Mouse (Mus musculus) cerebellum, postnatal 10 days (tissue): ENCODE measurements around the gene Lsm7.

Source experiments
- DNase-seq, 2 experiments: peaks; one replicate each; pipeline ENCODE4 v3.0.0; 2021; ENCODE audit warnings: mixed read lengths in 2 of 2

Lsm7 gene

DNA sequence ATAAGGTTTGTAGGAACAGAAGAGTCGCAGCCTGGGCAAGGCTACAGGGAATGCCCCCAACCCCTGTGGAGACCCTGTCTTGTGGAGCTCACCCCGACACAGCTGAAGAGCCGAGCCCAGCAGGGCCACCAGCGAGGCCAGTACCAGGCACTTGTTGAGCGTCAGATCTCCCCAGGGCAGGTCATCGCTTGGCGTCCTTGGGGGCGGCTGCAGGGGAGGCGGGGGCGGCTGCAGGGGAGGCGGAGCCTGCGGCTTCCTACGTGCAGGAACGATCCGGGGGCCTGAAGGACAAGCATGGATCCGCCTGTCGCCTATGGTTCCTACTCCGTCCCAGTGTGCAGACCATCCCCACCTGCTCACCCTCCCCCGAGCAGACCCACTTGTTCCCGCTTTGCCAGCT lies 44.9 kb downstream of the Lsm7 start:
- DNase-seq, result peak in 1 of 2 experiments; percentile 21

DNA sequence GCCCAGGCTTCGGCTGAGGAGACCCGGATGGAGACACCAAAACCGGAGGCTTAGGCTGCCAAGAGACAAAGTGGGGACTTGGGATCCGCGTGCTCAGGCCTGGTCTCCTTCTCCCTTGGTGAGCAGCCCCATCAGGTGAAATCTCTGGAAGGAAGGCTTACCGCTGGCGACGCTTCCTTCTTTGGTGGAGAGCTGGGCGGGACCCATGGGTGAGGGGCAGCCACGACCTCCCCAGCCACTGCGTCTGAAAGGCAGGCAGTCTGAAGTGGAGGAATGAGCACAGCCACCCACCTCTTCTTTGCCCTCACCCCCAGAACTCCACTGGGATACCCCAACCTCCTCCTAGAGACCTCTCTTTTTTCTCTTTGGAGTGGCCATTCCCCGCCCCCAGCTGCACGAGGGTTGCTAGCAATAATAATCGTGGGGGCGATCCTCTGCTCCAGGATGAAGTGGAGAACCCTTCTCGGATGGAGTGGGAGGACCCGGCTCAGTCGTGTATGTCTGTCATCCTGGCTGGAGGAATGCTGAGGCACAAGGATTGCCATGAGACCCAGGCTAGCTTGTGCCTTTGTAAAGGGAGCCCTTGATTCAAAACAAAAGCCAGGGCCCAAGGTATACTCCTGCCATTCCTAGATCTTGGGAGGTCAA lies 45.9 kb downstream of the Lsm7 start:
- peak in 1 of 2 experiments; percentile 18 for DNase-seq

DNA sequence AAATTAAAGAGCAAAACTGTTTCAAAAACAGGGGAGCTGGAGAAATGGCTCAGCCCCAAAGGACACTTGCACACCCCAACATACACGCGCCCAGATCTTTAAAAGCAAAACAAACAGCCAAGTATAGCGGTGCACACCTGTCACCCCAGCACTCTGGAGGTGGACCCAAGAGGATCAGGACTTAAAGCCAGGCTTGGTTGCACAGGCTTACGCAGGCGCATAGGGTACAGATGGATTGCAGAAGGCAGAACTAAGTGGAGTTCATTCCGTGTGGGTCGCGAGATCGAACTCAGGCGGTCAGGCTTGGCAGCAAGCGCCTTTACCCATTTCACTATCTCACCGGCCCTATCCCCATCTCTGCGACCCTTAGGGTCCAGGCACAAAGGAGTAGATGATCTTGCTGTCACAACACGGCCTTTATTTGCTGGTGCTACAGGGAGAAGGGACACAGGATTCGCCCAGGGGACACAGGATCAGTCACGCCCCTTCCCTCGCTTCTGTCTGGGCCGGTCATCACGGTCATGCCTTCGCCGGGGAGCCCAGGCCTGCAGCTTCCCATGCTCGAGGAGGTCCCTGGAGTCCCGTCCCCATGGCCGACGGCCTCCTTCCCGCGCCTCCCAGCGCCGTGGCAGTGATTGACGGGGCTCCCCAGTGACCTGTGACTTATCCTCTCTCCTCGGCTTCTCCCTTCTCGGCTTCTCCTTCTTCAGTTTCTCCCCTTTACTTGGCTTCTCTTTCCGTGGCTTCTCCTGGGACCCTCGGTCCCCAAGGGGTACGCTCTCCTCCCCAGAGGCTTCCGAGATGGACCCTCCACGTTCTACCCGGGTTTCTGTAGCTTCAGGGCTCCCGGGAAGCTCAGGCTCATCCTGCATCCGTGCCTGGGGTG lies 46.7 kb downstream of the Lsm7 start:
- DNase-seq, result peak in 1 of 2 experiments; percentile 20

DNA sequence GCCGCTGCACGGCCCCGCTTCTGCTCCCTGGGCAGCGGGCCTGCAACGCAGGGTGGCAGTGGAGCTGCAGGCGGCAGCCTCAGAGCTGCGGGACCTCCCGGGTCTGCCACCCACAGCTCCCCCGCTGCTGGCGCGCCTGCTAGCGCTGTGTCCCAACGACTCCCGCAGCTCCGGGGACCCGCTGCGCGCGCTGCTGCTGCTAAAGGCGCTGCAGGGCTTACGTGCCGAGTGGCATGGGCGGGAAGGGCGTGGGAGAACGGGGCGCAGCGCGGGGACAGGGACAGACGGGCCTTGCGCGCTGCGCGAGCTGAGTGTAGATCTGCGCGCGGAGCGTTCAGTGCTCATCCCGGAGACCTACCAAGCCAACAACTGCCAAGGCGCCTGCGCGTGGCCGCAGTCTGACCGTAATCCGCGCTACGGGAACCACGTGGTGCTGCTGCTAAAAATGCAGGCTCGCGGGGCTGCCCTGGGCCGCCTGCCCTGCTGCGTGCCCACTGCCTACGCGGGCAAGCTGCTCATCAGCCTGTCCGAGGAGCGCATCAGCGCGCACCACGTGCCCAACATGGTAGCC lies 47.9 kb downstream of the Lsm7 start:
- peak; percentile 87 to 91 for DNase-seq

DNA sequence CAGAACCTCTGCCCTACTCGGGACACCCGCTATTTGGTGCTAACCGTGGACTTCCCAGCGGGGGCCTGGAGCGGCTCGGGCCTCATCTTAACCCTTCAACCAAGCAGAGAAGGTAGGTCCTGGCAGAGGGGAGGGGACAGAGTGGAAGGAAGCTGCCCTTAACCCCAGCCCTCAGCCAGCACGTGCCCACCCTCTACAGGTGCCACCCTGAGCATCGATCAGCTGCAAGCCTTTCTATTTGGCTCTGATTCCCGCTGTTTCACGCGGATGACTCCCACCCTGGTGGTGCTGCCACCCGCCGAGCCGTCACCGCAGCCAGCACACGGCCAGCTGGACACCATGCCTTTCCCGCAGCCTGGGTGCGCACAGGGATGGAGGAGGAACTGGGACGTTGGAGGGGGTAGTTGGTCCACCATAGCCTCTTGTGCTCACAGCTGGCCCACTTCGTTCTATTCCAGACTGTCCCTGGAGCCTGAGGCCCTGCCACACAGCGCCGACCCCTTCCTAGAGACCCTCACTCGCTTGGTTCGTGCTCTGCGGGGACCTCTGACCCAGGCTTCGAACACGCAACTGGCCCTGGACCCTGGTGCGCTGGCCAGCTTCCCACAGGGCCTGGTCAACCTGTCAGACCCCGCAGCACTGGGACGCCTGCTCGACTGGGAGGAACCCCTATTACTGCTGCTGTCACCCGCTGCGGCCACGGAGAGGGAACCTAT lies 48.5 kb downstream of the Lsm7 start:
- DNase-seq, result peak in 1 of 2 experiments; percentile 35

DNA sequence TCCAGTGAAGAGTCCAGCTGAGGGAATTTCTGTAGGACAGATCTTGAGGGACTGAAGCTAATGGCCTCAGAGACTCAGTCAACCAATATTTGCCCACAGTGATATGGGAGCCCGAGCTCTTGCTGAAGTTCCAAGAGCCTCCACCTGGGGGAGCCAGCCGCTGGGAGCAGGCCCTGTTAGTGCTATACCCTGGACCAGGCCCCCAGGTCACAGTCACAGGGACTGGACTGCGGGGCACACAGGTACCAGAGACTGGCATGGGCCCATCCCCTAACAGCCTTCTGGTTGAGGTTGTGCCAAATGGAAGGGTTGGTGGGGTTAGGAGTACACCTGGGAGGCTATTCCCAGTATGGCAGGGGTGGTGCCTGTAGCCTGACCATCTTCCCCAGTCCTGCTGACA lies 49.1 kb downstream of the Lsm7 start:
- peak; percentile 92 to 96 for DNase-seq

DNA sequence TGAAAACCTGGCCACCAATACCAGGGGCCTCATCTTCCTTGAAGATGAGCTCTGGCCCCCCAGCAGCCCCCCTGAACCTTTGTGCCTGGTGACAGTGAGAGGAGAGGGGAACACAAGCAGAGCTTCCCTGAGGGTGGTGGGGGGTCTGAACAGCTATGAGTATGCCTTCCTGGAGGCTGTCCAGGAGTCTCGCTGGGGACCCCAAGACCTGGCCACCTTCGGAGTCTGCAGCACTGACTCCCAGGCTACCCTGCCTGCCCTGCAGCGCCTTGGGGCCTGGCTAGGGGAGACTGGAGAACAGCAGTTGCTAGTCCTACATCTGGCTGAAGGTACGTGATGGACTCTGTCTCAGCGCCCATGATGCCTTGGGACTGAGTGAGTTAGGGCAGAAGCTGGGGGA lies 49.7 kb downstream of the Lsm7 start:
- DNase-seq, result peak in 1 of 2 experiments; percentile 38

DNA sequence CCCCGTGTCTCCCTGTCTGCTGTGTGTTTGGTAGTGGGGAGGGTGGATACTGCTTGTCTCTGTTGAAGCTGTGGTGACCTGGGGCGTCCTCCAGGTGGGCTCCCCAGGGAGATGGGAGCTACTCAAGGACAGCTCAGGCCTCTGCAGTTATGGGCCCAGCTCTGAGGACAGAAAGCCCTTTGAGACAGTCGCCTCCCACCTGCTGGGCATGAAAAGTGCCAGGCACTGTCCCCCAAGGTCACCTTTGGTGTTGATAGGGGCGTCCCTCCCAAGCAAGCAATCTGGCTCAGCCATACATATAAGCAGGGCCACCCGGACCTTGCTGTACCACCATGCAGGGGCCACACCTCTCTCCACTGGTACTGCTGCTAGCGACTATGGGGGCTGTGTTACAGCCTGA lies 50.1 kb downstream of the Lsm7 start, which contains the start of gene Amh:
Amh (plus strand) TSS at position 328 of the 400 bp plus-strand sequence.
- peak in 1 of 2 experiments; percentile 37 for DNase-seq

DNA sequence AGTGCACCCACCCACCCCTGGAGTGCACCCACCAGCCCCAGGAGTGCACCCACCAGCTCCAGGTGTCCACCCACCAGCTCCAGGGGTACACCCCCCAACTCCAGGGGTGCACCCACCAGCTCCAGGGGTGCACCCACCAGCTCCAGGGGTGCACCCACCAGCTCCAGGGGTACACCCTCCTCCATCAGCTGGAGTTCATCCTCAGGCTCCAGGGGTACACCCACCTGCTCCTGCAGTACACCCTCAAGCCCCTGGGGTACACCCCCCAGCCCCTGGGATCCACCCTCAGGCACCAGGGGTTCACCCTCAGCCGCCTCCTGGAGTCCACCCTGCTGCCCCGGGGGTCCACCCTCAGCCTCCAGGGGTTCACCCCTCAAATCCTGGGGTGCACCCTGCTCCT lies 50.7 kb downstream of the Lsm7 start:
- peak in 1 of 2 experiments; percentile 33 for DNase-seq

DNA sequence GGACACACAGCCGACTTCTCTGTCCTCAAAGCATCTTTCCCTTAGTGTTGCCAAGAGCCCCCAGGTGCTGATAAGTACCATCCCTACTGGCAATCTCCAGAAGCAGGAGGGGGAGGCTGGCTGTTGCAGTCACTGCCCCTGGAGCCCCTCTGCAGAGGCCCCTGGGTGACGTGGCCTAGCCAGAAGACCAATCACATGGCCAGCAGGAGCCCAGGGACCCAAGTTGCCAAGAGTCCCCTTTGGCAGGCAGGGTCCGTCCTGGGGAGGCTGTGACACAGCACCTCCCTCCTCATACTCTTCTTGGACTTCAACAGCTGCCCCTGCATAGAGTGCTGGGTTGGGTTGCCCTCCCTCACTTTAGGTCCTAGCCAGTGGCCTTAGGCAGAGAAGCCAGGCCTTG lies 52.0 kb downstream of the Lsm7 start:
- no peak for DNase-seq
